Mouse (Mus musculus): ENCODE results near the gene Slc35f1.

The Slc35f1 gene

DNA sequence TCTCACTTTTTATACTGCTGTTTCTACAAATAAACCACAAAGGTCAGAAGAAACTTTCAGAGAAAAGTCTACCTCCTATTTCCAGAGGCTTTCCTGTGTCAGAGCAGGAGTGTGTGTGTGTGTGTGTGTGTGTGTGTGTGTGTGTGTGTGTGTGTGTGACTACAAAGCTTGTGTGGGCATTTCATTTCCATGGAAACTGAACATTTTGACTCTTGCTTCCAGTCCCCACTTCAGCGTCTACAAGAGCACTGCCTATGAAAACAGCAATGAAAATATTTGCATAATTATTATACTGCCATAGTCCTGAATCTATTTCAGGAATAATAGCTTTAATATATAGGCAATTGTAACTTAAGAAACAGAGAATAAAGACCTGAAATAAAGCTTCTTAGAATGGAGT, 241.8 kb downstream of the Slc35f1 start:
- no peak for DNase-seq (ENCODE audit: low spot score)

DNA sequence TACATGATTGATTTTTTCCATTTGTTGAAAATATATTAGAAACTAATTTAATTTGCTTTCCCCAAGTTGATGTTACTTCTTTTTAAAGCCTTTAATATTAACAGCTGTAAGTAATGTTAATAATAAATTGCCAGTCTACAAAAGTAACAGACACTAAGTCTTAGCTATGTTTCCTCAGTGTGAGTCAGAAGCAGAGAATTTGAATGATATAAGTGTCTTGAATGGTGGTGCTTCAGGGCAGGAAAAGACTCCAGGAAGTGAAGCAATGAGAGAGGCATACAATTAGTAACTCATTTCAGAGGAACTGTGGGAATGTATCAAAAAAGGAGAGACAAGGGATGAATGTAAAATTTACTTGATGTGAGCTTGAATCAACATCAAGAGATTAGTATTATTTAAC, 244.3 kb downstream of the Slc35f1 start:
- DNase-seq (ENCODE audit: low spot score), result no peak

DNA sequence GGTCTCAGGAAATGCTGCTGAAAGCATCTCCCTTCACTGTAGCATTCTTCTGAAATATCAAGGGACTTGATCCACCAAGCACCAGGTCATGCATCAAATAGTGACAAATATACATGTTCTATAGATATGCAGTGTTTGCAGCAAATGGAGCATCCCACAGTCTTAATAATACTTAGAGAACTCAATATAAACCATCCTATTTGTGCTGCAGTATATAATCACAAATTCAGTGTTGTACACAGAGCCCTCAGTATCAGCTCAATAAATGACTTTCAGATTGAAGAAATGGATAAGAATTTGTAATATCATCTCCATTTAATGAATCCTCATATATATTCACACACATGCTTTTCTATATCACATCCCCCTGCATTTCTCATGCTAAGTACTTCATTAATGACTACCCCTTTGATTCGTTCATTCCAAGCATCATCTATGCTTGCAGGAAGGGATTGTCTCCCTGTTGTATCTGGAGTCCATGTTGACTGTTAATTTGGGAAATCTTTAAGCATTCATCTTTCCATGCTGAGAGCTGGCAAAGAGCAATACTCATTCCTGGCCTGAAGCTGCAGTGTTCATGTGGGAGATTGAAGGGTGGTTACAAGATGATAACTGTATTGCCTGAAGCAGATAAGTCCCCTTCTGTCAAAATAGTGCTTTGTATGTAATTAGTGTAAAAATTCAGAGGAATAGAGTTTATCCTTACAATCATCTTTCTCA, 249.9 kb downstream of the Slc35f1 start:
- no peak for DNase-seq (ENCODE audit: low spot score)

DNA sequence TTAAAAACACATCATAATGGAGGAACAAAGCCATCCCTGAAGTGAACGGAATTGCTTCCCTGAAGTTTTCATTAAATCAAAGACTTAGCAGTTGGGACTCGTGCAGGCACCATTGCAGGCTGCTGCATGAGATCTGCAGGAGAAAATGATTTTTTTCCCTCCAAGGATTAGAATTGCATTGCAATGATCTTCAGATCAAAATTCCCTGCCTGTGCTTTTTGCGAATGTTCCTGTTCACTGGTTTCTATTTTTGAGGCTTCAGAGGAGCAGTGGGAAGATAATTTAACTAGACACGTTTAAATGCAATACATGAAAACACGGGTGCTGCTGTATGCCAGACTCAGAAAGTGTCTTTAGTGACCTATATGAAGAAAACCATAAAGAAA, 250.5 kb downstream of the Slc35f1 start:
- DNase-seq (ENCODE audit: low spot score), result no peak

DNA sequence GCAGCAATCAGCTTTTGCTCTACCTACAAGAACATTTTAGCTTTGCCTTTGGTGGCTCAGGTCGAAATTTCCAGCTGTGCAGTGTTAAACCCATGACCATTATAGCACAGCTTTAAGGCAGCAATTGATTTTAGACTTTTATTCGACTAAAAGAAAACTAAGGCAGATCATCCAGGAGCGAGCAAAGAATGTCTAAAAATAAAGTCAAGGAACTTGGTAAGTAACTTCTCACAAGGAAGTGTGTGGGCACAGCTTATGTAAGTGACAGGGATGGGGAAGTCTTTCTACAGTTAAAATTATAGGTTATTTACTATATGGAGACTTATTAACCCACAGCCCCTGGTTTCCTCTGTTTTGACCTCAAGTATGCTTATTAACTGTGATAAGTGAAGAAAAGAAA, 262.2 kb downstream of the Slc35f1 start:
- DNase-seq (ENCODE audit: low spot score), result no peak

DNA sequence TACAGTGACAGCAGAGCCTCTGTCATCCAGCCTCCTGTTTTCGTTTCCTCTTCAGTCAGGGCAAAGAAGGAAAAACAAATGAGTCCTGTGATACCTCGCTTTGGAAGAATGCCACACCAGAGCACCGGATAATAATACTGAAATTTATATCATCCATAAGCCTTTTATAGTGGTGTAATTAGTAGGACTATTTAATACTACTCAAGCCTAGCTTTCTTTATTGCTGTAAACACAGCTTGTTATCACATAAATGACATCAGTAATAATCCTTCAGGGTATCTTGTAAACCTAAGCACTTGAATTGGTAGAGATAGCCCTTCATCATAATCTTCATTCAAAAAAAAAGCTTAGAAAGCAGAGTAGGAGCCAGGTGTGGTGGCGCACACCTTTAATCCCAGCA, 266.4 kb downstream of the Slc35f1 start:
- no peak for DNase-seq (ENCODE audit: low spot score)

DNA sequence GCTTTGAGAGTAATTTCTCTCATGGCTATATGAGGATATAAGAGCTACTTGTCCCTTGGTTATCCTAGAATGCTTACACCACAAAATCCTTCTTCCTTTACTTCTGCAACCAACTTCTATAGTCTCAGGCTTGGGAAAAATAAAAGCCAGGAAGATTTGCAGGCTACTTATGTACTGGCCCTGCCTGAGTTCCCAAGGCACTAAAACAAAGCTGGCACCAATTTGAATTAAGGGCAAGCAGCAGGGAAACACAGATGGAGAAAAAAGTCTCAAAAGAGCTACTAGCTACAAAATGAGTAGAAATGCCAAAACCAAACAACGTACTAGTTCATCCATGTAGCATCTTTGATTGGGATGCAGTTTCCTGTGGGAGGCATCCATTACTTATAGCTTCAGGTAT, 288.9 kb downstream of the Slc35f1 start:
- DNase-seq (ENCODE audit: low spot score), result no peak

DNA sequence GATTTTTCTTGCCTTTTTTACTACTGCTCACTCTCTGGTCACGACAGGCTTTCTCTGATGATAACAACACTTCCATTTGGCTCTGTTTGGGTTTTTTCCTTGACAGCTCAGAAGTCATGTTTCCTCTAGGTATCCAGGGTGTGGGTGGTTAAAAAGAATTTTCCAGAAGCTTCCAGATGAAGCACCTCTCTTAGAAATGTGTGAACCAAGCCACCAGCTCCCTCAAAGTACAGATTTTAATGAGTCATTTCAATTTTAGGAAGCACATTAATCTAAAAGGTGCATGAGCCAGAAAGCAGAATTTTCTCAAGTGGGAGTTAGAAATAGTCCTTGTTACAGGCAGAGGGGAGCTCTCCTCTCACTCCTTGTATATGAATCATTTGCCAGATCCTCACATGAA, 292.5 kb downstream of the Slc35f1 start:
- no peak for DNase-seq (ENCODE audit: low spot score)

DNA sequence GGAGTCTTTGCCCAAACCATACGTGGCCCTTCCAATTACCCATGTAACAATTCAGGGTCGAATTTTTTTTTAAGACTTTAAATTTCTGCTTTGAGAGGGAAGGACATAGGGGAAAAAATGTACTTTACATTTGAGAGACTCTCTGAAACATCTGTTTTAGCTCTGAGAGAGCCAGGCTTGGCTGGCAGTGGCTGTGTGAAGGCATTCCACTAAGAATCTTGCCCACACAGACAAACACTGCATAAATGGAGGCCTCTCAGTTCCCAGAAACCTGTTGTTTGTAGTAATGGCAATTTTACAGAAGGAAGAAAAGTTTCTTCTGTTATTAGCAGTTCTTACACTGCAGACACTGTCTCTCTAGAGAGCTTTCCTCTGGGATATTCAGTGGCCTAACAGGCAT, 301.9 kb downstream of the Slc35f1 start:
- no peak for DNase-seq (ENCODE audit: low spot score)

DNA sequence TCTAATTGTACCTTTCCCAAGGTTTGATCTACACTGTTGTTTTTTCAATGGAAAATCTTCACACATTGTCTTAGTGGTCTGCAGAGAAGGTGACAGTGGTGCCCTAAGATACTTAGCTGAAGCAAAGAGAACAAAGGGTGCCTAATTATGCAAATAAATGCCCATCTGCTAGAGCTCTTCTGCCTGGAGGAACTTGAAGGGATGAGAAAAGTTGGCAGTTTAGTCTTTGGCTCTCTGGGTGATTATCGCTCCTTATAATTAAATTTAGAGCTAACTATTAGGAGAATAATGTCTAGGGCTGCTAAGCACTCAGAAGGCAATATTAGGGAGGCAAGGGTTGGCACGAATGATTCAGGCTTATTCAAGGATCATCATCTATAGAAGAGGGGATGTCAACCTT, 306.6 kb downstream of the Slc35f1 start:
- no peak for DNase-seq (ENCODE audit: low spot score)

DNA sequence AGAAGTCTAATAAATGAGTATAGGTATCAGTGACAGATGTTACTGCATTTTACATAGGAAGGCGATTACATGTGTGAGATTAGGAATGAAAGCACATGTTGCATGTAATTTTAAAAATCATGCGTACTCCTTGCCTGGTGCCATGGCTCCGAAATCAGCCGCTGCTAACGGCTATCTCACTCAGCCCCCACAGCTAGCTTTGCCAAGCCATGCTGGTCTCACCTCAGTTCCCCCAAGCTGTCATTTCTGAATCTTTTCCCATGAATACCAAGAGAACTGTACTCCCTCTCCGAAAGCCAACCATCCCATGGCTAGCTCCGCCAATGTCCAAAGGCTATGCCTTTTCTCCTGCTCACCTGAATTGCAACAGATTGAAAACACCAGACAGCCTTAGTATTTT, 310.8 kb downstream of the Slc35f1 start:
- no peak for DNase-seq (ENCODE audit: low spot score)

DNA sequence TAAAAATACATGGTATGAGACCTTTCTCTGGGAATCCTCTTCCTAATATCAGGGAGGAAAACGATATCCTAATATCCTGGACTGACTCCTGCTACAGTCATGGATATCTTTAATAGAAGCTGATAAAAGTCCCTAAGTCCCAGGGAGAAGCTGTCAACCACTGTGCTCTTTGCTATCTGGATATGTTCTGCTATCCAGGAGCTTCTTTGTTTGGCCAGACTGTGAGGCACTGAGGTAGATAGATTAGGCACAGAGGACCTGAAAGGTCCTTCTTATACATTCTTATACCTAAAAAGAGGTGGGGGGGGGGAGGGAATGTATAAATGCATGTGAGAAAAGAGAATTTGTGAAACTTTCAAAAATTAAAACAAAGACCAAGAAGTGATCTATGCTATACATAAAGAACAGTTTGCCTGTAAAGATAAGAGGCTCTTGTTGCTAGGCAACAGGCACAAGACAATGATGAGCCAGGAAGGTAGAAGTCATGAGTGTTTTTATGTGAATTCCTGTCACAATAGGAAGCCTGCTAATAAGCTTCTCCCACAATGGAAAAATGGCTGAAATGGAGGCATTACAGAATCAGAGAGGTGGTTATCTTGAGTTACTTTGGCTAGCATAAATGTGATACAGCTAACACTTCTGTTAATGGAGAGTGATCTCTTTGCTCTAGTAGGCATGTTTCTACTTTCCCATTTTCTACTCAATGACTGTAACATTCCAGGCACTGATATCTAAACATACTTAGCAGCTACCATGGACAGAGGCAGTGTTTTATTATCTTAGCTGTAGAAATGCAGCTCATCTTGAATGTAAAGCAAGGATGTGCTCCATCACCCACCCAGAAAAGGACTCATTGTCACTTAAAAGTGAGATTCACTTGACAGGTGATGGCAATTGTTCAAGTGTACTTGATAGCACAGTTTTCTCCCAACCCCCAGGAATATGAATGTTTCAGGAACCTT, 316.2 kb downstream of the Slc35f1 start:
- DNase-seq (ENCODE audit: low spot score), result no peak

DNA sequence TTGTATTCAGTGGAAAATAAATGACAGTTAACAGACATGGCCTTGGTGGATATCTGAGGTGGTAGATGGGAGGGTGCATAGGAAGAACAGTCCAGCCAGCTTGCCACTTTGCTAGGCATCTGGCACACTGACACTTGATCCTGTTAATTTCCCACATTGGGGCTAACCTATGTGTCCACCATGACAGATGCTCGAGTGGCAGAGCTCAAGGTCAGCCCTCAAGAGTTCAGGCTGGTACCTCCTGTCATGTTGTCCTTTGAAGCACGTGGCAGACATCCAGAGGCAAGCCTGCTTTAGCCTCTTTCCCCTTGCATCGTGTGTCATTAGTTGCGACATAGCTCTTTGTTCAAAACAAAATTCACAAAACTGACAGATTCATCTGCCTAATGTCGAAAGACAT, 323.5 kb downstream of the Slc35f1 start:
- no peak for DNase-seq (ENCODE audit: low spot score)

DNA sequence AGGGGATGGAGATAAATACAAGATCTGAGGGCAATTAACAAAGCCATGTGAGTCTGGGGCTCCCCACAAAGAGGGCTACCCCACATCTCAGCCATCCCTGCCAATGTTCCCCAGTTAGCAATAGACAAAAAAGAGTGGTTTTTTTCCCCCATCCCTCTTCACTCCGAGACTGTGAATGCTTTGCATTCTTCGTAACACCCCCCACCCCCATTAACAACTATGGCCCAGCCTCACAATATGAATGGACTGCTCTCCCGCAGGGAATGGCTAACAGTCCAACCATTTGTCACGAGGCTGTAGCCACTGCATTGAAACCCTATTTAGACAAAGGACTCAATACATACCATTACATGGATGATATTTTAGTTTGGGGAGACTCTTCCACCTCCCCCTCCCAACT, 338.1 kb downstream of the Slc35f1 start:
- DNase-seq (ENCODE audit: low spot score), result no peak

DNA sequence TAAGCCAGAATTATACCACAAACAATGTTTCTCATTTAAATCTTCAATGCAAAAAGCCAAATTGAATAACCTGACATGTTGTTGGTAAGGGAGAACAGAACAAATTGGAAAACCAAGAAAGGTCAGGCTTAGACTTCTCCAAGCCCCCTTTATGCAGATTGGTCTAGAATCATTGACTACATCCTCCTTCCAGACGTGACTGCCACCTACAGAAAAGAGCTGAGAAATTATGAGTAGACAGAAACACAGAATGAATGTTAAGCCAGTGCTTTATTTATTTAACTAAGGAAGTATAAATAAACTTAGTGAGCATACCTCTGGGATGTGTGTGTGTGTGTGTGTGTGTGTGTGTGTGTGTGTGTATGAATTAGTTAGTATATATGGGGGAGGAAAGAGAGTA, 344.9 kb downstream of the Slc35f1 start:
- DNase-seq (ENCODE audit: low spot score), result no peak

DNA sequence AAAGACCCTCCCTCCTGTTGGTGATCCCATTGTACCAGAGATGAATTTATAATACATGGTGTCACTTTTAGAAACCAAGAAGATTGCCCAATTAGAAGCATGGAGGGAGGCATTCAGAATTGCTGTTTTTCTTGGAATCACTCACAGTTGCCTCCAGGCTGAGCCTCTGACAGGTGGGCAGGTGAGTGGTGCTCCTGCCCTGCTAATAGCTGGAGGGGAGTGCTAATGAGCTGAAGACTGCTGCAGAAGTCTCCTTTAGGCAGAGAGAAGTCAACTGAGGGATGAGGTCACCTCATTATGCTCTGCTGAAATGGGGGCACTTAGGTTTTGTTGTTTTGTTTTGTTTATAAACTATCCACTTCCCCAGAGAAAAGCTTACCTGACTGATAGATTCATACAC, 355.6 kb downstream of the Slc35f1 start:
- DNase-seq (ENCODE audit: low spot score), result no peak

DNA sequence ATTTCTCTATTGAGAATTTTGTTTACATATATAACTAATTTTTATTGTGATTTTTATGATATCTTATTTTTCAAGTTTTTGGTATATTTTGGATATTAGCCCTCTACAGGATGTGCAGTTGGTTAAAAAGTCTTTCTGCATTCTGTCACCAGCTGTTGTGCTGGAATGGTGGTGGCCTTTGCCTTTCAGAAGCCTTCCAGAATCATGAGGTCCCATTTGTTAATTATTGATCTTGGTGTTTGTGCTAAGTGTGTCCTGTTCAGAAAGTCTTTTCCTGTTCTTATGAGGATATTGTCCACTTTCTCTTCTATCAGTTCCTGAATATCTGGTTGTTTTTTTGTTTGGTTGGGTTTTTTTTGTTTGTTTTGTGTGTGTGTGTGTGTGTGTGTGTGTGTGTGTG, 362.2 kb downstream of the Slc35f1 start:
- no peak for DNase-seq (ENCODE audit: low spot score)

DNA sequence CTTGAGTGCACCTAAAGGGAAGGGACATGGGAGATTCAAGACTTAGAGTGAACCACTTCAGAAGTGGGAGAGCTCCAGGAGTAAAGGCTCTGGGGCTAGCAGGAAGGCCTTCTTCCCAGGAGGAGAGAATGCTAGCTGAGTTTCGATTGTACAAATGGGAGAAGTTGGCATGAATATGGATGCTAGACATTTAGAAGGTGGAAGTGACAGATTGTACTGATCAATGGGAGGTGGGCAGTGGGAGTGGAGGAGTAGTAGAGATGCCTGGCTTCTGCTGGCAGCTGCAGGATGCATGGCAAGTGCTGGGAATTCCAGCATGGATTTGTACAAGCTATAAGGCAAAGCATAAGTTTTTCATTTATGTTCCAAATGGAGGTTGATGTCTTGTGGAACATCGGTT, 370.4 kb downstream of the Slc35f1 start:
- DNase-seq (ENCODE audit: low spot score), result no peak

DNA sequence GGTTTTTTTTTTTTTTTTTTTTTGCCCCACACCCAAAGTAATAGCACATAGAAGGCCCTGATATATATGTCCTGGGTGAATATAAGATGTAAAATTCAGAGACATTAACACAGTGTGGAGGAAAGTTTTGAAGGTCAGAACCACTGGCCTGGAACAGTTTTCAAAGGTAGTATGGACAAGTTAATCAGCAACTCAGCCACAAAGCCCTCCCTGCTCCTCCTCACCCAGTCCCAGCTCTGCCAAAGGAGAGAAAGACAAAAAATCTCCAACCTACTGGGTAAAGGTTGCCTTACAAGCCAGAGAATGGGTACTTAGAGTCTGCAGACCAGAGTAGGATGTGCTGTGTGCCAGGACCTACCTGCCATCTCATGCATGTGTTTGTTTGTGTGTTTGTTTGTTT, 372.4 kb downstream of the Slc35f1 start:
- DNase-seq (ENCODE audit: low spot score), result no peak

DNA sequence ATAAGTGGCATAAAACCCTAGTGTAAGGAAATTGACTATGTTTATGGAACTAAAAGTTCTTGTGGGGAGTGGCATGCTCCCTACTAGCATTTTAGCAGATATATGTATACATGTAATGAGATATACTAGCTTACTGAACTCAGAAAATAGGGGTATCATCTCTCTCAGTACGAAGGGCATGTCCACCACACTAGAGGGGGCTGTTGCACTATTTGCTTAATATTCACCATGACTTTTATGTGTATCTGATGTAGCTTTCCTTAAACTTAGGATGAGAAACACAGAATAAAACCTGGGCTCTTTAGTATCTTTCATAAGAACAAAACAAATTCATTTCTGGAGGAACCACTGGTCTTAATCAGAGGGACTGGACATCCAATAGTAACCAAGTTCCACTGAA, 397.5 kb downstream of the Slc35f1 start:
- DNase-seq (ENCODE audit: low spot score), result no peak

DNA sequence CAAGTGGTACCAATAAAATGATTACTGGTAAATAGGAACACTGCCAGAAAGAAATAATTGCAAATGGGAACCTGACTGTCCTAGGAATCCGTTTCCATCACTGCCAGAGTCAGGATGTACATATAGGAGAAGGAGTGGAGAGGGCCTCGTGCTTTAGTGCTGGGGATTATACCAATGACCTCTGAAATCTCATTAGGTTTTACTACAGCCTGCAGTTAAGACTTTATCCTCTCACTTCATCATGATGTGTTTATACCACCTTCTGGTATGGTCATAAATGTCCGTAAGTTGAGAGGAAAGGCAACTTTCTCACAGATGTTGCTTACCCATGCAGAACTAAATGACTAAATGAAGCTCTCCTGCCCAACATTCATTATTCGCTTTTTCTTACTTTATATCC, 401.2 kb downstream of the Slc35f1 start:
- no peak for DNase-seq (ENCODE audit: low spot score)

DNA sequence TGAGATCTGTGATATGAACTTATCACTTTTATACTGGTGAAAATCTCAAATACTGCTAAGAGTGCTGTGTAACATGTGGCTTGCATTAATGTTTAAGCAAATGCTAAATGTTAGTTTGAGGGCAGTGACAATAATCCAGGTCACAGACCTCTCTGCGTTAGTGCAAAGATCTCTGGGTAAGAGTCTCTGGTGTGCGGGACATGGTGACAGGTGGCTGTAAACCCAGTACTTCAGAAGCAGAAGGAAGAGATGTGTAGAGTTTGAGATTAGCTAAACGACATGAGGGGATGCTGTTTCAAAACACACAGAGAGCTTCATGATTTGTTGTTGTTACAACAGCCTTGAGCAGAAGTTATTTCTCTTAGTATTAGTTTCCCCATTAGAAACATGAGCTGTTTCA, 406.1 kb downstream of the Slc35f1 start:
- no peak for DNase-seq (ENCODE audit: low spot score)

DNA sequence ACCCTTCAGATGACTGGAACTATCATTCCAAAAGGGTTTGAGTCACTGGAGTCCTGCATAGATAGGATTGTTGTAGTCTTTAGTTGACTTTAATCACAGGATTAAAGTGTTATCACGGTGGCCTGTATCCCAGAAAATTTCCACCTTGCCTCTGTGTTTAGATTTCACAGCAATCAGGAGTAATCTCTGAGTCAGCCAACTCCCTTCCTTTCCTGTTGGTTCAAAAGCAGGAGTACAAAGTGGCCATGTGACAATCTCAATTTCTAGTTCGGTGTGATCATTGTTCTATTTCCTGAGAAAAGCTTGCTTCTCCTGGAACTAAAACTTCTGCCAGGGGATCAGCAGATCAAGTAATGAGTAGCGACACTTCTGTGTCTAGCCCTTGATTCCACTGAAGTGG, 410.5 kb downstream of the Slc35f1 start:
- DNase-seq (ENCODE audit: low spot score), result no peak

DNA sequence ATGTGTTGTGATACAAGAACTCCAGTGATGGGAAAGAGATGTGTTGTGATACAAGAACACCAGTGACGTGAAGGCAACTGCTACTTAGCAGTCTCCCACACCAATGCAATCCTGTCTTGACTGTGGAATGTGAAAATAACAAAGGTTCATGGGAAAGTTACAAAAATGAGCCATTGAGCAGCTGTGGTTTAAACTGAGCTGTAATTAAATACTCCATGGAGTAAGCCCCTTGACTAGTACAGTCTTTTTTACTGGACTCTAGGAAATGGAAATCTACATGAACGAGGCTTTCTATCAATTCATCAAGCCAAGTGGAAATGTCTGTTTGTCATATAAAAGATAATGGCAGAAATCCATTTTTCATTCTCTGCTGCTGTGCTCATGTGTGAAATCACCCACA, 411.1 kb downstream of the Slc35f1 start:
- no peak for DNase-seq (ENCODE audit: low spot score)

Measured in testis, postnatal 14 days (tissue).